Mouse (Mus musculus): ENCODE results near the gene C330007P06Rik.

The C330007P06Rik gene

GRCm38 (mm10) chrX:36837069-36837676, 36.7 kb downstream of the C330007P06Rik start:
- DNase-seq (ENCODE audit: low spot score): no peak

- DNase-seq (ENCODE audit: low spot score): peak; percentile 48
Observed at GRCm38 (mm10) chrX:36833397-36834084, 40.4 kb downstream of the C330007P06Rik start.

- DNase-seq (ENCODE audit: low spot score): peak; percentile 13
Observed at GRCm38 (mm10) chrX:36831632-36832031, 42.3 kb downstream of the C330007P06Rik start.

- peak; percentile 87 for DNase-seq (ENCODE audit: low spot score)
Observed at GRCm38 (mm10) chrX:36830271-36830670, 43.6 kb downstream of the C330007P06Rik start.

GRCm38 (mm10) chrX:36826873-36827272, 47.0 kb downstream of the C330007P06Rik start:
- DNase-seq (ENCODE audit: low spot score): no peak

GRCm38 (mm10) chrX:36825032-36825431, 48.9 kb downstream of the C330007P06Rik start:
- DNase-seq (ENCODE audit: low spot score): peak; percentile 95

GRCm38 (mm10) chrX:36823932-36824711, 49.8 kb downstream of the C330007P06Rik start:
- DNase-seq (ENCODE audit: low spot score): peak; percentile 53

- DNase-seq (ENCODE audit: low spot score): peak; percentile 54
Observed at GRCm38 (mm10) chrX:36820201-36820600, 53.7 kb downstream of the C330007P06Rik start.

- no peak for DNase-seq (ENCODE audit: low spot score)
Observed at GRCm38 (mm10) chrX:36819575-36819974, 54.3 kb downstream of the C330007P06Rik start.

GRCm38 (mm10) chrX:36816953-36817441, 56.9 kb downstream of the C330007P06Rik start:
- DNase-seq (ENCODE audit: low spot score): no peak

GRCm38 (mm10) chrX:36816368-36816899, 57.5 kb downstream of the C330007P06Rik start:
- DNase-seq (ENCODE audit: low spot score): no peak

GRCm38 (mm10) chrX:36815439-36815838, 58.5 kb downstream of the C330007P06Rik start:
- no peak for DNase-seq (ENCODE audit: low spot score)

- DNase-seq (ENCODE audit: low spot score): no peak
Observed at GRCm38 (mm10) chrX:36815022-36815421, 58.9 kb downstream of the C330007P06Rik start.

GRCm38 (mm10) chrX:36814161-36814836, 59.6 kb downstream of the C330007P06Rik start:
- DNase-seq (ENCODE audit: low spot score): no peak

- DNase-seq (ENCODE audit: low spot score): peak; percentile 74
Observed at GRCm38 (mm10) chrX:36811377-36811776, 62.5 kb downstream of the C330007P06Rik start.

GRCm38 (mm10) chrX:36808318-36808683, 65.6 kb downstream of the C330007P06Rik start:
- DNase-seq (ENCODE audit: low spot score): peak; percentile 41

GRCm38 (mm10) chrX:36807360-36808317, 66.3 kb downstream of the C330007P06Rik start:
- DNase-seq (ENCODE audit: low spot score): peak; percentile 91

- DNase-seq (ENCODE audit: low spot score): no peak
Observed at GRCm38 (mm10) chrX:36805466-36806235, 68.3 kb downstream of the C330007P06Rik start.

- DNase-seq (ENCODE audit: low spot score): peak; percentile 94
Observed at GRCm38 (mm10) chrX:36804196-36804595, 69.7 kb downstream of the C330007P06Rik start.

GRCm38 (mm10) chrX:36803189-36803588, 70.7 kb downstream of the C330007P06Rik start:
- no peak for DNase-seq (ENCODE audit: low spot score)

All from adipocyte (in vitro differentiated cells).